Mouse (Mus musculus) limb, embryonic 13.5 days (tissue): Measurements from ENCODE around the gene Socs4. TPM values are rescaled to one million over a fixed set of nuclear protein-coding genes. Genes with fewer than 3 reads are reported as not detected.

Experiments used
- ATAC-seq: fragments of 200-750 bp; cut with Nextera tagmentation; 2 replicates; pipeline ENCODE4 v1.8.0; 2017; ENCODE audit warnings: low read depth, moderate number of reproducible peaks, moderate TSS enrichment; ENCODE audit not compliant: low FRiP score
- H3K27ac ChIP-seq: fragments of 300-500 bp; sonication (generic); 2 replicates; pipeline ENCODE4 v1.5.1; 2015; ENCODE audit warnings: inconsistent platforms, mild to moderate bottlenecking, moderate library complexity
- H3K27me3 ChIP-seq: fragments of 300-500 bp; sonication (generic); 2 replicates; pipeline ENCODE4 v1.6.1; 2015; ENCODE audit warnings: mild to moderate bottlenecking, inconsistent platforms
- H3K36me3 ChIP-seq: fragments of 300-500 bp; sonication (generic); 2 replicates; pipeline ENCODE4 v1.6.1; 2015; ENCODE audit warnings: inconsistent platforms, mild to moderate bottlenecking, moderate library complexity
- H3K4me1 ChIP-seq: fragments of 300-500 bp; sonication (generic); 2 replicates; pipeline ENCODE4 v1.6.1; 2015; ENCODE audit warnings: inconsistent platforms
- H3K4me2 ChIP-seq: fragments of 300-500 bp; sonication (generic); replicated peaks from 2 replicates; pipeline ENCODE4 v1.6.1; 2015; ENCODE audit warnings: inconsistent platforms, mild to moderate bottlenecking, moderate library complexity
- H3K4me3 ChIP-seq: fragments of 300-500 bp; sonication (generic); 2 replicates; pipeline ENCODE4 v1.5.1; 2015; ENCODE audit warnings: moderate library complexity, mild to moderate bottlenecking, inconsistent platforms
- H3K9ac ChIP-seq: fragments of 300-500 bp; sonication (generic); 2 replicates; pipeline ENCODE4 v1.6.1; 2015; ENCODE audit warnings: mild to moderate bottlenecking, inconsistent platforms
- H3K9me3 ChIP-seq: fragments of 300-500 bp; sonication (generic); 2 replicates; pipeline ENCODE4 v1.6.1; 2016; ENCODE audit warnings: inconsistent platforms
- WGBS: fragments of 180-500 bp; shearing (Covaris S2); methylation state at CpG from one replicate; pipeline ENCODE4 v1.1.7; 2015; 5-methylcytosine and 5-hydroxymethylcytosine counted together
- polyA plus RNA-seq: library from polyadenylated mRNA; unstranded; fragments of >200 nt; fragmentation: Nextera tagmentation; extraction: Ambion mirVana; gene quantifications from 2 replicates; pipeline ENCODE4 v1.2.1, GENCODE M21; 2015

Socs4 gene
- polyA plus RNA-seq, 1 experiment from 2014 or later = 3.0 TPM

DNA sequence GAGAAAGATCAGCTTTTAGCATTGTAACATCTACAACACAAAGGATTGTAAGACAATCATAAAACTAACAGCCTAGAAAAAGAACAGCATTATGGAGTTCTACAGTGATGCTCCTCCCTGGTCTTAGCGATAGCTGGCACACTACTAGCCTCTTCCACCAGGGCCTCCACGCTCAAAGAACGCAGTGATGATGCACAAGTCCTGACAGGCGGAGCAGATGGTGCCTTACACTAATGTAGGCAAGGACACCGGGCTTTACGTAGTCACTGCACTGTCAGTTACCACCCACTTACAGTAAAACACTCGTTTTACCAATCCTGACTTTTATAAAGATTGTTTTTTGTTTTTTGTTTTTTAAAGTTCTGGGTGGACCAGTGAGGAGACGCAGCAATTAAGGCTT is 10.9 kb upstream of the Socs4 start:
- Histone ChIP-seq H3K27ac (no peak overlapping the region), H3K4me2 (no peak overlapping the region), H3K9me3 (no peaks in the 10 kb centered on the region), H3K4me1 (no peaks in the 10 kb centered on the region), H3K27me3 (no peaks in the 10 kb centered on the region), H3K36me3 (peaks cover 62% of the 10 kb centered on the region), H3K9ac (no peak overlapping the region), H3K4me3 (no peak overlapping the region)
- WGBS = 91% methylated on average over 8 of the region's 8 CpGs
- no peak for ATAC-seq

DNA sequence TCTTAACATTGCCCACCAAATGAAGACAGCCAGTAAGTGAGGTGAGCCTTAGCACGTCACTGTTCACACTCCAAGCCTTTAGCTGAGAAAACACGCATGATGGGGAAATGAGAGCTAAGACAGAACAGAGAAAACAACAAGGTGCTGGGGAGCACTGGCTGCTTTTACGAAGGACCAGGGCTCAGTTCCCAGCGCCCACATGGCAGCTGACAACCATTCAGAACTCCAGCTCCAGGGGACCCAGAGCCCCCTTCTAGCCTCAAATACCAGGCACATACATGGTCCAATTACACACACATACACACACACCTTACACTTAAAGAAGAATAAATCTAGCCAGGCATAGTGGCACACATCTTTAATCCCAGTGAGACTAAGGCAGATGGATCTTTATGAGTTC is 7.7 kb upstream of the Socs4 start:
- H3K9me3 ChIP-seq = no peaks in the 10 kb centered on the region
- H3K4me1 ChIP-seq = no peaks in the 10 kb centered on the region
- no peaks in the 10 kb centered on the region for H3K27me3 ChIP-seq
- ATAC-seq = no peak
- H3K36me3 ChIP-seq = peaks cover 65% of the 10 kb centered on the region
- no peak overlapping the region for H3K27ac ChIP-seq
- H3K9ac ChIP-seq = no peak overlapping the region
- H3K4me2 ChIP-seq = no peak overlapping the region
- WGBS = 96% methylated on average over 4 of the region's 4 CpGs
- no peak overlapping the region for H3K4me3 ChIP-seq

DNA sequence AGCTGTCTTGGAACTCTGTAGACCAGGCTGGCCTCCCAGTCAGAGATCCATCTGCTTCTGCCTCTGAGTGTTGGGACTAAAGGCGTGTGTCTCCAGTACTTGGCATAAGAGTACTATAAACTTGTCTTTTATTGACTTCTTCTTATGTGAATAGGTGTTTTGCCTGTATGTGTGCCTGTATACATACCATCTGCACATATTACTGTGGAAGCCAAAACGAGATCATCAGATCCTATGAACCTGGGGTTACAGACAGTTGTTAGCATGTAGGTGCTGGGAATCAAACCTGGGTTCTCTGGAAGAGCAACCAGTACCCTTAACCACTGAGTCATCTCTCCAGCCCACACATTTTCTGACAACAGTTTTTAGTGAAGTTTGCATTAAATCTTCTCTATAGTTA is 7.0 kb upstream of the Socs4 start:
- Histone ChIP-seq H3K9ac (no peak overlapping the region), H3K9me3 (no peaks in the 10 kb centered on the region), H3K27ac (no peak overlapping the region), H3K4me1 (peaks cover 5% of the 10 kb centered on the region), H3K27me3 (no peaks in the 10 kb centered on the region), H3K4me3 (no peak overlapping the region), H3K4me2 (no peak overlapping the region), H3K36me3 (peaks cover 65% of the 10 kb centered on the region)
- no peak for ATAC-seq
- WGBS = 89% methylated on average over 2 of the region's 2 CpGs

DNA sequence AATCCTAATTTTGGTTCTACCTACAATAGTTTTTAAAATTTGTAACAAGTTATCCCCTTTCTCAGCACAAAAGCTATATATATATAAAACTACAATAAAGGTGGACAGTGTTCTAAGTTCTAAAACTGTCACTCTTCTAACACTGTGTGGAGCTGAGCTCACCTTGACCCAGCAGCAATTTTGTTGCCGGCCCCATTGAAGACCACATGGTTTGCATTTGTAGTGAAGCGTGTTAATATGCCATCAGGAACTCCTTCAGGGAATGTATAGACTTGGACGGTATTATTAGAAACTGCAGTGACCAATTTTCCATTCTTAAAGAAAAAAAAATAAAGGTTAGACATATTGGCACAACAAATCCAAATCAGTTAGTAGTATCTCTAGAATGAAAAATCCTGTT is 3.0 kb upstream of the Socs4 start:
- no peaks in the 10 kb centered on the region for H3K27me3 ChIP-seq
- peaks cover 31% of the 10 kb centered on the region for H3K36me3 ChIP-seq
- no peak overlapping the region for H3K27ac ChIP-seq
- H3K4me1 ChIP-seq = peaks cover 25% of the 10 kb centered on the region
- H3K4me3 ChIP-seq = no peak overlapping the region
- H3K9me3 ChIP-seq = no peaks in the 10 kb centered on the region
- no peak for ATAC-seq
- no peak overlapping the region for H3K9ac ChIP-seq
- no peak overlapping the region for H3K4me2 ChIP-seq
- 35% methylated on average over 3 of the region's 3 CpGs for WGBS

GRCm38 (mm10) chr14:47275417-47275816 is 1.3 kb upstream of the Socs4 start:
- peak overlapping the region; percentile 81 for H3K4me2 ChIP-seq
- H3K27me3 ChIP-seq = no peaks in the 10 kb centered on the region
- H3K27ac ChIP-seq = no peak overlapping the region
- peak overlapping the region; percentile 90 for H3K9ac ChIP-seq
- peaks cover 25% of the 10 kb centered on the region for H3K4me1 ChIP-seq
- peak overlapping the region; percentile 84 for H3K4me3 ChIP-seq
- ATAC-seq = no peak
- H3K9me3 ChIP-seq = no peaks in the 10 kb centered on the region
- H3K36me3 ChIP-seq = peaks cover 17% of the 10 kb centered on the region
- WGBS = 33% methylated on average over 3 of the region's 3 CpGs

GRCm38 (mm10) chr14:47276036-47276603 is 611 bp upstream of the Socs4 start:
- H3K27me3 ChIP-seq = no peaks in the 10 kb centered on the region
- H3K36me3 ChIP-seq = peaks cover 11% of the 10 kb centered on the region
- H3K4me3 ChIP-seq = peak overlapping the region; percentile 84
- H3K9ac ChIP-seq = peak overlapping the region; percentile 90
- 2% methylated on average over 22 of the region's 22 CpGs for WGBS
- ATAC-seq = no peak
- H3K27ac ChIP-seq = peak overlapping the region; percentile 94; the same call in 1 of the 2 replicates
- H3K4me1 ChIP-seq = peaks cover 25% of the 10 kb centered on the region
- no peaks in the 10 kb centered on the region for H3K9me3 ChIP-seq
- peak overlapping the region; percentile 81 for H3K4me2 ChIP-seq

GRCm38 (mm10) chr14:47279058-47279457 is 2.3 kb downstream of the Socs4 start:
- Histone ChIP-seq H3K4me2 (no peak overlapping the region), H3K27me3 (no peaks in the 10 kb centered on the region), H3K9me3 (no peaks in the 10 kb centered on the region), H3K27ac (no peak overlapping the region), H3K9ac (no peak overlapping the region), H3K36me3 (peaks cover 4% of the 10 kb centered on the region; the same call in 1 of the 2 replicates), H3K4me1 (peaks cover 25% of the 10 kb centered on the region), H3K4me3 (no peak overlapping the region)
- no peak for ATAC-seq
- 78% methylated on average over 2 of the region's 2 CpGs for WGBS

- Histone ChIP-seq H3K27me3 (no peaks in the 10 kb centered on the region), H3K4me1 (peaks cover 6% of the 10 kb centered on the region), H3K4me2 (no peak overlapping the region), H3K9ac (no peak overlapping the region), H3K27ac (no peak overlapping the region), H3K36me3 (peaks cover 4% of the 10 kb centered on the region; the same call in 1 of the 2 replicates), H3K4me3 (no peak overlapping the region), H3K9me3 (no peaks in the 10 kb centered on the region)
- no peak for ATAC-seq
- 85% methylated on average over 4 of the region's 4 CpGs for WGBS
Observed at GRCm38 (mm10) chr14:47281535-47281934, 4.8 kb downstream of the Socs4 start.

DNA sequence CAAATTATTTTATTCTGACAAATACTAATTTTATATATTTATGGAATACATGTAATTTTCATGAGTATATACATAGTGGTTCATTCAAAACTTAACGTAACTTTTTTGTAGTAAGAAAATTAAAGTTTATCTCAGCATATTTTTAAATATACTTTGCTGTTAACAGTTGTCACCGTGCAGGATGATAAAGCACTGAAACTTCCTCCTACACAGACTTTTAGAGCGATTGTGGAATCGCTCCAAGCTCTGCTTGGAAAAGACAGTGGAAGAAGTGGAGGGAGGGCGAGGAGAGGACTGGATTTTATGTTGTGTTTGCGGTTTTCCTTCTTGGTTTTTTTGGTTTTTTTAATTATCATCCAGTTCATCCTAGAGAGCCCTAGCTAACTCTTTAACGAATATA is 6.8 kb downstream of the Socs4 start:
- Histone ChIP-seq H3K4me2 (no peak overlapping the region), H3K9ac (no peak overlapping the region), H3K36me3 (peaks cover 4% of the 10 kb centered on the region; the same call in 1 of the 2 replicates), H3K9me3 (no peaks in the 10 kb centered on the region), H3K27me3 (no peaks in the 10 kb centered on the region), H3K4me3 (no peak overlapping the region), H3K27ac (no peak overlapping the region), H3K4me1 (no peaks in the 10 kb centered on the region)
- ATAC-seq = no peak
- WGBS = 86% methylated on average over 7 of the region's 7 CpGs

- Histone ChIP-seq H3K4me3 (no peak overlapping the region), H3K9ac (no peak overlapping the region), H3K27ac (no peak overlapping the region), H3K9me3 (no peaks in the 10 kb centered on the region), H3K4me1 (no peaks in the 10 kb centered on the region), H3K36me3 (peaks cover 15% of the 10 kb centered on the region), H3K4me2 (no peak overlapping the region), H3K27me3 (no peaks in the 10 kb centered on the region)
- no peak for ATAC-seq
- WGBS = 93% methylated on average over 2 of the region's 2 CpGs
Observed at GRCm38 (mm10) chr14:47285271-47285670, 8.5 kb downstream of the Socs4 start.

DNA sequence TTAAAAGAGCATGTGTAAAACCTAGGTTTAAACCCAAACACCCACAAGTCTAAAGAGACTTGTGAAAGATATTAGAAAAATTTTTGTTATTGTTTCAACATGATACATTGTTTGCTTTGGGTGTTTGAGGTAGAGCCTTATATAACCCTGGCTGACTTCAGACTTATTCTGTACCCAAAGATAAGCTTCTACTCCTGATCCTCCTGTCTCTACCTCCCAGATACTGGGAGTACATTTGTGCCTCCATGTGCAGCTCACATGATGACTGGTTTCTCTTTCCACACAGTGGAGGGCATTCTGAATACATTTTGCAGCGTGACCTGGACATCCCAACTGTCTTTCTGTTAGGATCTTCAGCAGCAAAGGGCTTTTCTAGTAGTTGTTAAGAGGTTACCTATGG is 9.5 kb downstream of the Socs4 start:
- no peak for ATAC-seq
- Histone ChIP-seq H3K4me3 (no peak overlapping the region), H3K9me3 (no peaks in the 10 kb centered on the region), H3K4me2 (no peak overlapping the region), H3K27me3 (no peaks in the 10 kb centered on the region), H3K36me3 (peaks cover 19% of the 10 kb centered on the region), H3K27ac (no peak overlapping the region), H3K9ac (no peak overlapping the region), H3K4me1 (no peaks in the 10 kb centered on the region)
- whole genome bisulfite sequencing = 84% methylated on average over 1 of the region's 1 CpGs

GRCm38 (mm10) chr14:47287021-47287420 is 10.3 kb downstream of the Socs4 start:
- H3K36me3 ChIP-seq = peaks cover 15% of the 10 kb centered on the region
- H3K4me1 ChIP-seq = no peaks in the 10 kb centered on the region
- no peak overlapping the region for H3K9ac ChIP-seq
- 89% methylated on average over 5 of the region's 5 CpGs for WGBS
- no peak overlapping the region for H3K27ac ChIP-seq
- H3K27me3 ChIP-seq = no peaks in the 10 kb centered on the region
- ATAC-seq = no peak
- H3K9me3 ChIP-seq = no peaks in the 10 kb centered on the region
- H3K4me3 ChIP-seq = no peak overlapping the region
- H3K4me2 ChIP-seq = no peak overlapping the region

- no peak overlapping the region for H3K4me2 ChIP-seq
- no peak overlapping the region for H3K9ac ChIP-seq
- no peak for ATAC-seq
- no peak overlapping the region for H3K27ac ChIP-seq
- peaks cover 15% of the 10 kb centered on the region for H3K36me3 ChIP-seq
- H3K4me3 ChIP-seq = no peak overlapping the region
- 76% methylated on average over 1 of the region's 1 CpGs for WGBS
- H3K27me3 ChIP-seq = no peaks in the 10 kb centered on the region
- H3K9me3 ChIP-seq = no peaks in the 10 kb centered on the region
- H3K4me1 ChIP-seq = peaks cover 5% of the 10 kb centered on the region
Observed at GRCm38 (mm10) chr14:47291772-47292171, 15.0 kb downstream of the Socs4 start.
